Mouse (Mus musculus): ENCODE measurements at regions not wholly inside any gene's neighbourhood (a gene's known extent, or its start where the extent isn't known, plus 50 kb on each side); places are given as distances from the start of the nearest gene placed in this dataset.

- DNase-seq (ENCODE audit: low spot score) = peak; percentile 30
- no peaks in the 10 kb centered on the region for H3K27me3 ChIP-seq (ENCODE audit: low read depth, poor library complexity, severe bottlenecking)
Measured at GRCm38 (mm10) chr17:49189765-49190164, 238.4 kb upstream of the Mocs1 start.

GRCm38 (mm10) chr17:49190337-49190736 lies 237.8 kb upstream of the Mocs1 start:
- no peaks in the 10 kb centered on the region for H3K4me1 ChIP-seq
- no peaks in the 10 kb centered on the region for H3K27me3 ChIP-seq (ENCODE audit: low read depth, poor library complexity, severe bottlenecking)
- H3K9me3 ChIP-seq (replicated peaks) = peaks cover 9% of the 10 kb centered on the region; the same call in 1 of the 2 replicates
- no peak overlapping the region for H3K27ac ChIP-seq (replicated peaks)
- H3K4me3 ChIP-seq = no peak overlapping the region
- H3K36me3 ChIP-seq = no peaks in the 10 kb centered on the region
- DNase-seq (ENCODE audit: low spot score) = no peak
- 89% methylated on average over 4 of the region's 4 CpGs for WGBS

More at GRCm38 (mm10) chr17:49189765-49190164, 238.4 kb upstream of the Mocs1 start:
- Histone ChIP-seq H3K36me3 (no peaks in the 10 kb centered on the region), H3K4me1 (no peaks in the 10 kb centered on the region), H3K4me3 (no peak overlapping the region), H3K9me3 (replicated peaks) (peaks cover 5% of the 10 kb centered on the region; the same call in 1 of the 2 replicates), H3K27ac (replicated peaks) (no peak overlapping the region)
- WGBS = 41% methylated on average over 3 of the region's 3 CpGs

- 77% methylated on average over 8 of the region's 8 CpGs for WGBS
- H3K36me3 ChIP-seq = no peaks in the 10 kb centered on the region
- no peaks in the 10 kb centered on the region for H3K27me3 ChIP-seq (ENCODE audit: low read depth, poor library complexity, severe bottlenecking)
- H3K4me3 ChIP-seq = no peak overlapping the region
- no peak for DNase-seq (ENCODE audit: low spot score)
- peaks cover 15% of the 10 kb centered on the region for H3K9me3 ChIP-seq (replicated peaks)
- no peak overlapping the region for H3K27ac ChIP-seq (replicated peaks)
- H3K4me1 ChIP-seq = no peaks in the 10 kb centered on the region
Measured at GRCm38 (mm10) chr17:49196046-49196684, 232.0 kb upstream of the Mocs1 start.

- WGBS = 95% methylated on average over 3 of the region's 3 CpGs
- Histone ChIP-seq H3K4me1 (peaks cover 17% of the 10 kb centered on the region), H3K27ac (replicated peaks) (no peak overlapping the region), H3K9me3 (replicated peaks) (peaks cover 10% of the 10 kb centered on the region), H3K36me3 (no peaks in the 10 kb centered on the region), H3K4me3 (no peak overlapping the region), H3K27me3 (ENCODE audit: low read depth, poor library complexity, severe bottlenecking) (peaks cover 7% of the 10 kb centered on the region)
- no peak for DNase-seq (ENCODE audit: low spot score)
Measured at GRCm38 (mm10) chr17:49201495-49201894, 226.7 kb upstream of the Mocs1 start.

- Histone ChIP-seq H3K27ac (replicated peaks) (peak overlapping the region; percentile 1; the same call in 1 of the 2 replicates), H3K36me3 (no peaks in the 10 kb centered on the region)
Measured at GRCm38 (mm10) chr17:49205095-49205494, 223.1 kb upstream of the Mocs1 start.

GRCm38 (mm10) chr17:49205564-49205963 lies 222.6 kb upstream of the Mocs1 start:
- Histone ChIP-seq H3K4me1 (peaks cover 21% of the 10 kb centered on the region), H3K27ac (replicated peaks) (peak overlapping the region; percentile 1; the same call in 1 of the 2 replicates), H3K4me3 (no peak overlapping the region), H3K36me3 (no peaks in the 10 kb centered on the region), H3K27me3 (ENCODE audit: low read depth, poor library complexity, severe bottlenecking) (peaks cover 11% of the 10 kb centered on the region), H3K9me3 (replicated peaks) (peaks cover 6% of the 10 kb centered on the region; the same call in 1 of the 2 replicates)
- 77% methylated on average over 1 of the region's 1 CpGs for WGBS
- no peak for DNase-seq (ENCODE audit: low spot score)

More at GRCm38 (mm10) chr17:49205095-49205494, 223.1 kb upstream of the Mocs1 start:
- H3K4me3 ChIP-seq = no peak overlapping the region
- DNase-seq (ENCODE audit: low spot score) = no peak
- H3K27me3 ChIP-seq (ENCODE audit: low read depth, poor library complexity, severe bottlenecking) = peaks cover 11% of the 10 kb centered on the region
- WGBS = 19% methylated on average over 5 of the region's 5 CpGs
- peaks cover 10% of the 10 kb centered on the region for H3K9me3 ChIP-seq (replicated peaks)
- H3K4me1 ChIP-seq = peaks cover 21% of the 10 kb centered on the region

- WGBS = 32% methylated on average over 9 of the region's 9 CpGs
- no peak overlapping the region for H3K4me3 ChIP-seq
- no peak overlapping the region for H3K27ac ChIP-seq (replicated peaks)
- peaks cover 21% of the 10 kb centered on the region for H3K4me1 ChIP-seq
- peak; percentile 46 for DNase-seq (ENCODE audit: low spot score)
- 0 out of 2 replicates have a peak, but pooled peaks cover 5% of the 10 kb centered on the region for H3K9me3 ChIP-seq (replicated peaks)
- no peaks in the 10 kb centered on the region for H3K36me3 ChIP-seq
- H3K27me3 ChIP-seq (ENCODE audit: low read depth, poor library complexity, severe bottlenecking) = peaks cover 11% of the 10 kb centered on the region
Measured at GRCm38 (mm10) chr17:49206708-49207107, 221.5 kb upstream of the Mocs1 start.

GRCm38 (mm10) chr17:49208315-49208820 lies 219.8 kb upstream of the Mocs1 start:
- Histone ChIP-seq H3K27me3 (ENCODE audit: low read depth, poor library complexity, severe bottlenecking) (peaks cover 8% of the 10 kb centered on the region), H3K9me3 (replicated peaks) (0 out of 2 replicates have a peak, but pooled peaks cover 3% of the 10 kb centered on the region), H3K4me1 (peaks cover 21% of the 10 kb centered on the region), H3K36me3 (no peaks in the 10 kb centered on the region), H3K27ac (replicated peaks) (no peak overlapping the region), H3K4me3 (no peak overlapping the region)
- 76% methylated on average over 10 of the region's 10 CpGs for WGBS
- no peak for DNase-seq (ENCODE audit: low spot score)

GRCm38 (mm10) chr17:49212918-49213317 lies 215.2 kb upstream of the Mocs1 start:
- Histone ChIP-seq H3K4me3 (no peak overlapping the region), H3K9me3 (replicated peaks) (no peaks in the 10 kb centered on the region), H3K27ac (replicated peaks) (no peak overlapping the region), H3K36me3 (no peaks in the 10 kb centered on the region), H3K4me1 (no peaks in the 10 kb centered on the region), H3K27me3 (ENCODE audit: low read depth, poor library complexity, severe bottlenecking) (no peaks in the 10 kb centered on the region)
- 94% methylated on average over 13 of the region's 13 CpGs for WGBS
- no peak for DNase-seq (ENCODE audit: low spot score)

- Histone ChIP-seq H3K4me1 (no peaks in the 10 kb centered on the region), H3K27ac (replicated peaks) (no peak overlapping the region), H3K9me3 (replicated peaks) (no peaks in the 10 kb centered on the region), H3K4me3 (no peak overlapping the region), H3K27me3 (ENCODE audit: low read depth, poor library complexity, severe bottlenecking) (no peaks in the 10 kb centered on the region), H3K36me3 (no peaks in the 10 kb centered on the region)
- DNase-seq (ENCODE audit: low spot score) = no peak
- 82% methylated on average over 8 of the region's 8 CpGs for WGBS
Measured at GRCm38 (mm10) chr17:49215281-49215680, 212.9 kb upstream of the Mocs1 start.

- WGBS = 76% methylated on average over 4 of the region's 4 CpGs
- no peak overlapping the region for H3K4me3 ChIP-seq
- H3K27ac ChIP-seq (replicated peaks) = no peak overlapping the region
- no peak for DNase-seq (ENCODE audit: low spot score)
- H3K27me3 ChIP-seq (ENCODE audit: low read depth, poor library complexity, severe bottlenecking) = no peaks in the 10 kb centered on the region
- no peaks in the 10 kb centered on the region for H3K9me3 ChIP-seq (replicated peaks)
- no peaks in the 10 kb centered on the region for H3K36me3 ChIP-seq
- no peaks in the 10 kb centered on the region for H3K4me1 ChIP-seq
Measured at GRCm38 (mm10) chr17:49219512-49220197, 208.5 kb upstream of the Mocs1 start.

- Histone ChIP-seq H3K36me3 (no peaks in the 10 kb centered on the region), H3K27me3 (ENCODE audit: low read depth, poor library complexity, severe bottlenecking) (no peaks in the 10 kb centered on the region), H3K4me1 (no peaks in the 10 kb centered on the region), H3K9me3 (replicated peaks) (no peaks in the 10 kb centered on the region), H3K27ac (replicated peaks) (no peak overlapping the region), H3K4me3 (no peak overlapping the region)
- DNase-seq (ENCODE audit: low spot score) = no peak
- WGBS = 88% methylated on average over 7 of the region's 7 CpGs
Measured at GRCm38 (mm10) chr17:49223212-49223611, 204.9 kb upstream of the Mocs1 start.

GRCm38 (mm10) chr17:49223651-49224050 lies 204.5 kb upstream of the Mocs1 start:
- no peaks in the 10 kb centered on the region for H3K36me3 ChIP-seq
- no peak overlapping the region for H3K4me3 ChIP-seq
- H3K27ac ChIP-seq (replicated peaks) = no peak overlapping the region
- H3K9me3 ChIP-seq (replicated peaks) = no peaks in the 10 kb centered on the region
- no peaks in the 10 kb centered on the region for H3K4me1 ChIP-seq
- no peaks in the 10 kb centered on the region for H3K27me3 ChIP-seq (ENCODE audit: low read depth, poor library complexity, severe bottlenecking)
- WGBS = 96% methylated on average over 2 of the region's 2 CpGs
- no peak for DNase-seq (ENCODE audit: low spot score)
